Mouse (Mus musculus) forebrain, embryonic 10.5 days (tissue): Measurements from ENCODE around the gene Bmp3. TPM values are rescaled to one million over a fixed set of nuclear protein-coding genes. Genes with fewer than 3 reads are reported as not detected.

Source experiments
- polyA plus RNA-seq: library from polyadenylated mRNA; unstranded; fragments of >200 nt; fragmentation: Nextera tagmentation; extraction: Ambion mirVana; gene quantifications from 2 replicates; pipeline ENCODE4 v1.2.1, GENCODE M21; 2016

Gene Bmp3
- polyA plus RNA-seq, 1 experiment from 2014 or later, result 0.27 TPM

Other genes with a start within 250 kb of the Bmp3 start
- gene Prkg2, start 182.9 kb downstream of the Bmp3 start, polyA plus RNA-seq, result 1.6 and 2.0 TPM in 2 replicates